In the genomic region with DNA sequence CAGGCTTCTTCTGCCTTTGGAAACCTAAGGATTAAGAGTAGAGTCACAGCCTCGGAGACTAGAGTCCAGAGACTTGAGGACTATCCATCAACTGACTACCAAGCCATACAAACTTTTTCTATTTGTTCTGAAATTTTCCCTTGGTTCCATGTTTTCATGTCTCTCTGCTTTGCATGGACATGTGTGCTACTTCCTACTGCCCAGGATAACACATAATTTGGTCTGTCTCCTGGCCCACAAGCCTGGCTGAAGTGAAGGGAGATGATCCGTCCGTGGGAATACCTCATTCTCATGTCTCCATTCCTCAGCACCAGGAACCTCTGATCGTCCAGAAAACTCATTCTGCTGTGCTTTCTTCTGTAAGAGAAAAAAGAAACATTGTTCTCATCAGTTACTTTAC, we compare ENCODE assay signal across 28 mouse cellular contexts.
"Had no signal": no experiment of that assay in that cellular context is flagged by ENCODE, and none has a peak within 500 bp of the region (broad histone marks: within the 10 kb centered on the region; RNA-seq: fewer than 3 reads in every experiment).

No protein-coding gene starts in this region.

- H3K9ac ChIP-seq: embryonic facial prominence, embryonic 12.5 days; embryonic facial prominence, embryonic 13.5 days; embryonic facial prominence, embryonic 15.5 days; forebrain, embryonic 12.5 days; forebrain, embryonic 13.5 days; forebrain, embryonic 15.5 days; forebrain, postnatal 0 days had no signal

- H3K4me3 ChIP-seq: embryonic facial prominence, embryonic 10.5 days; embryonic facial prominence, embryonic 12.5 days; embryonic facial prominence, embryonic 13.5 days; embryonic facial prominence, embryonic 15.5 days; erythroblast, embryonic 14.5 days; forebrain, embryonic 10.5 days; forebrain, embryonic 12.5 days; forebrain, embryonic 13.5 days; forebrain, embryonic 15.5 days; gastrocnemius, adult 2 months; heart, adult 2 months had no signal

- H3K4me1 ChIP-seq: embryonic facial prominence, embryonic 15.5 days had no signal

- H3K27ac ChIP-seq: embryonic facial prominence, embryonic 10.5 days; embryonic facial prominence, embryonic 12.5 days; embryonic facial prominence, embryonic 13.5 days; embryonic facial prominence, embryonic 15.5 days; forebrain, embryonic 10.5 days; forebrain, embryonic 12.5 days; forebrain, embryonic 13.5 days; forebrain, embryonic 15.5 days; gastrocnemius, adult 2 months; heart, adult 2 months had no signal

- H3K4me2 ChIP-seq: embryonic facial prominence, embryonic 12.5 days; embryonic facial prominence, embryonic 13.5 days; embryonic facial prominence, embryonic 15.5 days; forebrain, embryonic 12.5 days; forebrain, embryonic 13.5 days; forebrain, embryonic 15.5 days had no signal

- DNase-seq: cerebellum, adult 2 months; cerebellum, adult 8-10 months; cerebellum, adult 9-10 months; cerebellum, adult 9-11 months; cerebellum, postnatal 10 days; cerebellum, postnatal 14 days; cerebellum, postnatal 25 days; cerebellum, postnatal 36 days; embryo, embryonic 11 days; forebrain, postnatal 0 days; gastrocnemius, adult 2 months; gastrocnemius, postnatal 10 days; gastrocnemius, postnatal 14 days; gastrocnemius, postnatal 25 days; gastrocnemius, postnatal 36 days; heart, adult 18-20 months; heart, adult 2 months had no signal

- H3K36me3 ChIP-seq: embryonic facial prominence, embryonic 10.5 days; embryonic facial prominence, embryonic 12.5 days; embryonic facial prominence, embryonic 13.5 days; embryonic facial prominence, embryonic 15.5 days; forebrain, embryonic 10.5 days; forebrain, embryonic 12.5 days; forebrain, embryonic 15.5 days had no signal

- ATAC-seq: forebrain, embryonic 13.5 days; forebrain, embryonic 14.5 days; forebrain, embryonic 15.5 days; forebrain, embryonic 16.5 days; forebrain, postnatal 0 days had no signal

- H3K9me3 ChIP-seq: embryonic facial prominence, embryonic 10.5 days; embryonic facial prominence, embryonic 12.5 days; embryonic facial prominence, embryonic 13.5 days; embryonic facial prominence, embryonic 15.5 days; forebrain, embryonic 10.5 days; forebrain, embryonic 12.5 days; forebrain, embryonic 13.5 days; forebrain, embryonic 15.5 days had no signal
